Mouse (Mus musculus): Measurements from ENCODE around the gene Wdr92.

DNA sequence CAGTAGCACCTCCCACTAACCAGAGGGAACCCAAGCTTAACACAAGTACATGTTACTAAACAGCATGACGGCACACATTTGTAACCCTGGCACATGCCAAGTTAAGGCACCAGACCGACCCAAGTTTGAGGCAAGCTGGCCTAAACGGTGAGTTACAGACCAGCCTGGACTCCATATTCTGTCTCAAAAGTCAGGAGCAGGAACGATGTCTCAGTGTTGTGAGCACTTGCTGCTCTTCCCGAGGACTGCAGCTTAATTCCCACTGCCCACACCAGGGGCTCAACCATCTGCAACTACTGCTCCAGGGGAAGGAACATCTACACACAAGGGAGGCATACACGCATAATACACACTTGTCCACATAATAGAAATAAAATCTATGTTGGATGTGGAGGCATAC lies 20.6 kb downstream of the Wdr92 start:
- no peak for TF ChIP-seq MXI1 (IDR thresholded peaks at IDR 0.05; ENCODE audit: low read depth, low read length)
- TF ChIP-seq CTCF (IDR thresholded peaks at IDR 0.05 in 2 of 3, conservative IDR thresholded peaks at IDR 0.05 in 1 of 3; ENCODE audit: control insufficient read depth in 1 of 3, insufficient read depth in 1 of 3, low read depth in 2 of 3, low read length in 3 of 3, poor library complexity in 1 of 3, severe bottlenecking in 1 of 3), result no peak
- no peak for TF ChIP-seq MYC (IDR thresholded peaks at IDR 0.05; ENCODE audit: low read depth, low read length)
- TF ChIP-seq TBP (IDR thresholded peaks at IDR 0.05; ENCODE audit: low read depth, low read length), result no peak
- TF ChIP-seq RCOR1 (IDR thresholded peaks at IDR 0.05; ENCODE audit: low read depth, low read length), result no peak
- TF ChIP-seq POLR2AphosphoS5 (IDR thresholded peaks at IDR 0.05; ENCODE audit: borderline replicate concordance, low read depth, low read length), result no peak
- no peak for TF ChIP-seq E2F4 (IDR thresholded peaks at IDR 0.05; ENCODE audit: borderline replicate concordance, low read depth, low read length)
- TF ChIP-seq CHD2 (IDR thresholded peaks at IDR 0.05; ENCODE audit: low read length), result no peak
- no peak for TF ChIP-seq POLR2A (IDR thresholded peaks at IDR 0.05; ENCODE audit: control insufficient read depth in 1 of 2, insufficient read depth in 1 of 2, low read depth in 1 of 2, low read length in 2 of 2, poor library complexity in 1 of 2)
- no peak for TF ChIP-seq MAZ (IDR thresholded peaks at IDR 0.05; ENCODE audit: low read depth, low read length)
